Mouse (Mus musculus) ovary, adult 10 weeks (tissue): ENCODE data around the gene Cib2. TPM values are rescaled to one million over a fixed set of nuclear protein-coding genes. Genes with fewer than 3 reads are reported as not detected.

ENCODE experiments used
- polyA plus RNA-seq: library from polyadenylated mRNA; stranded (reverse); fragments of 350-450 nt; fragmentation: Illumina TruSeq; extraction: RNeasy Lipid Tissue Mini Kit (QIAGEN cat#74804); gene quantifications from one replicate; pipeline ENCODE4 v1.2.3, GENCODE M21; 2014

The Cib2 gene
- 0.86 TPM for polyA plus RNA-seq

DNA sequence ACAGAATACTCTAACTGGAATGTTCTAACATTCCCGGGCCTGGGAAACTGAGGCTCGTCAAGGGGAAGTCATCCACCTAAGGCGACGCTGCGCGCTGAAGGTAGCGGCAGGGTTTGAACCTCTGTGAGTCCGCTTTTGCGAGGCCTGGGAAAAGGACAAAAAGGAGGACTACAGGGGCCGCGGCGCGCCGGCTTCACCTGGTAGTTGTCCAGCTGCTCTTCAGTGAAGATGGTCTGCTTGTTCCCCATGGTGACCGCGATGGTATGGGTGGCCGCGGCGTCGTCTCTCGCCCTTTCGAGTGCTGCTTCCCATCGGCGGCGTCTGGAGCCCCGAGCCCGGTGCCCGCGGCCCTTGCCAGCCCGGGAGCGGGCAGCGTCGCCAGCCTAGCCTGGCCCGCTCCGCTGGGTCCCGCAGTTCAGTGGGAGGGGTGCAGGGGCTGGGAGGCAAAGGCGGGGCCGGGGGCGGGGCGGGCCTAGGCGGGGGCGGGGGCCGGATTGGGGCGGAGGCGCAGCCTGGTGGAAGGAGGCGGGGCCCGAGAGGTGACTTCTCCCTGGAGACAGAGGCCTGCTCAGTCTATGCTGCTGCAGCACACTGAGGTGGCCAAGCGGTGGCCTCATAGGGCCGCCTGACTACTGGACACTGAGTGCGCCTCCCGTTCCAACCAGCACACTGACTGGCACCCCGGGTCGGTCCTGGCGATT, at the start of gene Cib2:
Gene Cib2 (minus strand): TSS at position 448 of the 701 bp plus-strand sequence.

DNA sequence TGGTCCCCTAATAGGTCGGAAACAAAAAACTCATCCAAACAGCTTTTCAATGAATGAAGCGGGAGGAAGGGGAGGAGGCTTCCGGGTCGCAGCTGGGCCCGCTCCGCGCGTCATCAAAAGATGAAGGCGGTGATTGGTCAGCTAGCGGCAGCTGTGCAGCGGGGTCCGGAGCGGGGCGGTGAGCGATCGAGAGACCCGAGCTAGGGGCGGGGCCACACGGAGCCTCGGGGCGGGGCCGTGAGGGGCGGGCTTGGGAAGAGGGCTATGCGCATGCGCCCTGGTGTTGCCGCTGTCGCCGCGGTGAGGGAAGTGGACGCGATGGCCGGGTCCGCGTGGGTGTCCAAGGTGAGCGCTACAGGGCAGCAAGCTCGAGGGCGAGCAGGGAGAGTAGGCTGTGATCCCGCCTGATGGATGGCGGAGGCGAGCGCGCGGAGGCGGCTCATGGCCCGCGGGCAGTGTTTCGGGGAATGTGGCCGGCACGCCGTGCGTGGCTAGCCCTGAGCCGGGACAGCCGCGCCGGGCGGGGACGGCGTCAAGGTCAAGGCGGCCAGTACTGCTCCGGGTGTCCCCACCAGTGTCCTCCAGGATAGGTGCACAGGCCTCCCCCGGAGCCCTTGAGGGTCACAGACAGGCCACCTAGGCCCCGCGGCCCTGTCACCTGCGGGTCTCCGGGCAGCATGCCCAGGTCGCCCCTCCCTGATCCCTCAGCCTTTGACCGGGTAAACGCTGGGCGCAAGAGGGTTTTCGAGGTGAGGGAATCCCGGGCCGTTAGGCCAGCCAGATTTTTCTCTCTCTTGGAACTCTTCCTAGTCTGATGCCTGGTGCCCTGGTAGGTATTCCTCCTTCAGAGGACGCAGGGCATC, 26.4 kb upstream of the Cib2 start, which contains the start of gene Idh3a:
Gene Idh3a (plus strand): TSS at position 136 of the 863 bp plus-strand sequence.

DNA sequence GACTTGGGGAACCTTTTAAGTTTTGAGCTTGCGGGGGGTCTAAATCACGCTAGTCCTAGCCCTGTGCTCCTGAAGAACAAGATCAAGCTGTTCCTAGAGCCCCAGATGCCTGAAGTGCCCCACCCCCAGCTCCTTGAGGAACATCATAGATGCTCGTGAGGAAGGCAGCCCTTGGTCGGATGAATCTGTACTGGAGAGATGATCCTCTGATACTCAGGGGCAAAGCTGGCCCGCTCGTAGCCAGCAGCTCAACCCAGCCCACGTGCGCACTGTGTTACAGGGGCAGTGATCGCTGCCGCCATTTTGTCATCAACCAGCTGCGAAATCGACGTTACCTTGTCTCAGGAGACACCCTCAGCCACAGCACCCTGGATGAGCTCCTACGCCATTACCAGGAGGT, 21.3 kb downstream of the Cib2 start, which contains the start of gene Sh2d7:
Gene Sh2d7 (plus strand): TSS at position 301 of the 400 bp plus-strand sequence.

GRCm38 (mm10) chr9:54501453-54502110, 58.4 kb downstream of the Cib2 start, which contains the start of gene Dmxl2:
Dmxl2 (minus strand) TSS chr9:54501626.

Other genes with a start within 250 kb of the Cib2 start
- gene Dmxl2, start 58.6 kb downstream of the Cib2 start, polyA plus RNA-seq, result 26.7 TPM
- not detected for gene Sh2d7, start 21.2 kb downstream of the Cib2 start, polyA plus RNA-seq
- 151 TPM for gene Idh3a, start 26.1 kb upstream of the Cib2 start, polyA plus RNA-seq
- gene Acsbg1, start 101.7 kb upstream of the Cib2 start, polyA plus RNA-seq, result 58.3 TPM
- 38.8 TPM for gene Dnaja4, start 138.7 kb upstream of the Cib2 start, polyA plus RNA-seq
- gene Wdr61, start 174.3 kb upstream of the Cib2 start, polyA plus RNA-seq, result 99.2 TPM
- gene Crabp1, start 204.5 kb upstream of the Cib2 start, polyA plus RNA-seq, result not detected